Mouse (Mus musculus): ENCODE data around the gene Qsox2.

DNA sequence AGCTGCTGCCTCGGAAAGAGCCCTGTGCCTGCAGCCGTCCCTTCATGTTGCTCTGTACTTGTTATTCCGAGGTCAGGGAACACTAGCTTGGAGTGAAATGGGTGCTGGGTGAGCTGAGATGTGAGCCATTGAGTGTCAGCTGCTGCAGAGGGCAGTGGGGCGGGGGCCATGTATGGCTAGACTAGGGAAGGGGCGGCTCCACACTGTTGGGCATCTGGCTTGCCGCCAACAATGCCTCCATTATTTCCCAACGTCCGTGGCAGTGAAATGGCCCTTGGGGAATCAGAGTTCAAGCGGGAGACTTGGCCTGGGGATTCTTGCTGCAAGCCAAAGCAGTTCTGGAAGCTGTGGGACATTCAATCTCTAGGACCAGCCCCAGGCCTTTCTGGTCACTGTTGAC lies 29.8 kb downstream of the Qsox2 start:
- TF ChIP-seq CTCF (IDR thresholded peaks at IDR 0.05; ENCODE audit: low read depth, low read length) (no peak), EP300 (IDR thresholded peaks at IDR 0.05; ENCODE audit: insufficient read depth, low read depth, low read length) (no peak)
